Mouse (Mus musculus) cortical plate, adult 2 months (tissue): ENCODE data around the gene 1700067P10Rik.

Source experiments
- CTCF ChIP-seq: fragments of 200-500 bp; IDR thresholded peaks from 2 replicates; pipeline ENCODE4 v1.5.1; 2011; ENCODE audit warnings: mild to moderate bottlenecking, control low read depth, low read length; ENCODE audit not compliant: insufficient read depth; ENCODE audit errors: extremely low read depth
- POLR2A ChIP-seq: fragments of 200-500 bp; IDR thresholded peaks from 2 replicates; pipeline ENCODE4 v1.6.1; 2011; ENCODE audit warnings: mild to moderate bottlenecking, low read length, control low read depth; ENCODE audit not compliant: insufficient read depth; ENCODE audit errors: extremely low read depth

DNA sequence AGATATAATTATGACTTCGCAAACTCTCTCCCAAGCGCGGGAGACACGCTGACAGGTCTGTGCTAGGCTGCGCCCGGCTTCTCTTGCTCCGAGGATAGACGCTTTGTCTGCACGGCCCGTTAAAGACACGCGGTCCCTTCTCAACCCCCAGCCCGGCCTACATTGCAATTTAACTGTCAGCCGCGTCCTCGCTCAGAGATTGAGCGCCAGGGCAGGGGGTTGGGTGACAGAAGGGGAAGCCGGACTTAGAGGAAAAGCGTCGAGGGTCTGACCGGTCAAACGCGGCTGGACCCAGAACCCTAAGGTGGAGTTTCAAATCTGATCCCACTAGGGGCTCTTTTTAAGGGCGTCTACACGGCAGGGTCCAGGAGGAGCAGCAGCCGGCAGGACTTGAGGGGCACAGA, 6.6 kb downstream of the 1700067P10Rik start:
- no peak for TF ChIP-seq CTCF
- no peak for TF ChIP-seq POLR2A
